Mouse (Mus musculus) forebrain, embryonic 16.5 days (tissue): ENCODE results near the gene Gm17087. TPM values are rescaled to one million over a fixed set of nuclear protein-coding genes. Genes with fewer than 3 reads are reported as not detected.

ENCODE experiments used
- polyA plus RNA-seq: library from polyadenylated mRNA; unstranded; fragments of >200 nt; fragmentation: Nextera tagmentation; extraction: Ambion mirVana; gene quantifications from 2 replicates; pipeline ENCODE4 v1.2.1, GENCODE M21; 2015

Gene Gm17087
- polyA plus RNA-seq, 1 experiment from 2014 or later: not detected

Other genes starting within 250 kb of the Gm17087 start
- 10.5 and 12.2 TPM in 2 replicates for gene Prr18, start 229.5 kb downstream of the Gm17087 start, polyA plus RNA-seq
- 0.22 and 0.37 TPM in 2 replicates for gene T2, start 211.0 kb downstream of the Gm17087 start, polyA plus RNA-seq
- 0.61 and 0.70 TPM in 2 replicates for gene T, start 132.5 kb downstream of the Gm17087 start, polyA plus RNA-seq
- 23.9 and 24.5 TPM in 2 replicates for gene Pde10a, start 41.6 kb downstream of the Gm17087 start, polyA plus RNA-seq